Mouse (Mus musculus): ENCODE data around the gene Inpp1.

GRCm38 (mm10) chr1:52816232-52816891, 1.1 kb downstream of the Inpp1 start:
- no peak for TF ChIP-seq REST (IDR thresholded peaks at IDR 0.05; ENCODE audit: insufficient read depth, insufficient read length)
- no peak for TF ChIP-seq POLR2A (IDR thresholded peaks at IDR 0.05; ENCODE audit: insufficient read length, low read depth)
- TF ChIP-seq USF1 (IDR thresholded peaks at IDR 0.05; ENCODE audit: low read depth): no peak
- TF ChIP-seq MYOG (IDR thresholded peaks at IDR 0.05; ENCODE audit: control insufficient read depth in 1 of 3, insufficient read depth in 1 of 3, insufficient read length in 2 of 3, low read depth in 2 of 3): no peak
- no peak for TF ChIP-seq MAX (IDR thresholded peaks at IDR 0.05; ENCODE audit: low read depth)
- TF ChIP-seq CEBPB (IDR thresholded peaks at IDR 0.05; ENCODE audit: insufficient read depth, poor library complexity, severe bottlenecking): no peak
- no peak for TF ChIP-seq POLR2AphosphoS2 (IDR thresholded peaks at IDR 0.05; ENCODE audit: insufficient read length, low read depth)
